Mouse (Mus musculus) intestine, embryonic 14.5 days (tissue): ENCODE data around the gene Mtmr10. TPM values are rescaled to one million over a fixed set of nuclear protein-coding genes. Genes with fewer than 3 reads are reported as not detected.
A peak's percentile ranks its signal among the peaks of the same experiment; 100 is the strongest.

ENCODE experiments used
- ATAC-seq: fragments of 200-750 bp; cut with Nextera tagmentation; replicated peaks from 2 replicates; pipeline ENCODE4 v1.8.0; 2017; ENCODE audit warnings: low read depth, moderate number of reproducible peaks, moderate TSS enrichment, moderate library complexity; ENCODE audit not compliant: low FRiP score, low TSS enrichment
- DNase-seq: peaks from one replicate; pipeline ENCODE4 v3.0.0-alpha.2; 2018; ENCODE audit warnings: low spot score
- H3K27ac ChIP-seq: fragments of 300-500 bp; sonication (generic); 2 replicates; pipeline ENCODE4 v1.5.1; 2014; ENCODE audit warnings: low read depth, mild to moderate bottlenecking, control low read depth
- H3K27me3 ChIP-seq: fragments of 300-500 bp; sonication (generic); replicated peaks from 2 replicates; pipeline ENCODE4 v1.6.1; 2014; ENCODE audit warnings: low read length, control low read depth; ENCODE audit not compliant: control insufficient read depth, insufficient read depth
- H3K36me3 ChIP-seq: fragments of 300-500 bp; sonication (generic); 2 replicates; pipeline ENCODE4 v1.6.1; 2014; ENCODE audit warnings: low read length, control low read depth; ENCODE audit not compliant: control insufficient read depth, insufficient read depth
- H3K4me1 ChIP-seq: fragments of 300-500 bp; sonication (generic); replicated peaks from 2 replicates; pipeline ENCODE4 v1.6.1; 2014; ENCODE audit warnings: low read length, control low read depth, mixed read lengths; ENCODE audit not compliant: control insufficient read depth, insufficient read depth
- H3K4me2 ChIP-seq: fragments of 300-500 bp; sonication (generic); 2 replicates; pipeline ENCODE4 v1.6.1; 2014; ENCODE audit warnings: low read length
- H3K4me3 ChIP-seq: fragments of 300-500 bp; sonication (generic); 2 replicates; pipeline ENCODE4 v1.5.1; 2014; ENCODE audit warnings: low read depth, low read length, control low read depth, mixed read lengths
- H3K9ac ChIP-seq: fragments of 300-500 bp; sonication (generic); 2 replicates; pipeline ENCODE4 v1.6.1; 2014; ENCODE audit warnings: mild to moderate bottlenecking, low read length
- H3K9me3 ChIP-seq: fragments of 300-500 bp; sonication (generic); 2 replicates; pipeline ENCODE4 v1.6.1; 2016; ENCODE audit warnings: low read length, control low read depth; ENCODE audit not compliant: control insufficient read depth
- WGBS: fragments of 180-500 bp; shearing (Covaris S2); extraction: QIAGEN DNeasy Blood & Tissue Kit; methylation state at CpG from one replicate; pipeline ENCODE4 v1.1.7; 2014; 5-methylcytosine and 5-hydroxymethylcytosine counted together
- microRNA-seq: library from miRNA; unstranded; fragments of <30 nt; microRNA quantifications from one replicate; pipeline ENCODE4, GENCODE M21; 2016
- polyA plus RNA-seq: library from polyadenylated mRNA; unstranded; fragments of >200 nt; fragmentation: Nextera tagmentation; extraction: Ambion mirVana; gene quantifications from 2 replicates; pipeline ENCODE4 v1.2.1, GENCODE M21; 2014

Mtmr10 gene
- polyA plus RNA-seq, 1 experiment from 2014 or later, result 8.8 TPM

DNA sequence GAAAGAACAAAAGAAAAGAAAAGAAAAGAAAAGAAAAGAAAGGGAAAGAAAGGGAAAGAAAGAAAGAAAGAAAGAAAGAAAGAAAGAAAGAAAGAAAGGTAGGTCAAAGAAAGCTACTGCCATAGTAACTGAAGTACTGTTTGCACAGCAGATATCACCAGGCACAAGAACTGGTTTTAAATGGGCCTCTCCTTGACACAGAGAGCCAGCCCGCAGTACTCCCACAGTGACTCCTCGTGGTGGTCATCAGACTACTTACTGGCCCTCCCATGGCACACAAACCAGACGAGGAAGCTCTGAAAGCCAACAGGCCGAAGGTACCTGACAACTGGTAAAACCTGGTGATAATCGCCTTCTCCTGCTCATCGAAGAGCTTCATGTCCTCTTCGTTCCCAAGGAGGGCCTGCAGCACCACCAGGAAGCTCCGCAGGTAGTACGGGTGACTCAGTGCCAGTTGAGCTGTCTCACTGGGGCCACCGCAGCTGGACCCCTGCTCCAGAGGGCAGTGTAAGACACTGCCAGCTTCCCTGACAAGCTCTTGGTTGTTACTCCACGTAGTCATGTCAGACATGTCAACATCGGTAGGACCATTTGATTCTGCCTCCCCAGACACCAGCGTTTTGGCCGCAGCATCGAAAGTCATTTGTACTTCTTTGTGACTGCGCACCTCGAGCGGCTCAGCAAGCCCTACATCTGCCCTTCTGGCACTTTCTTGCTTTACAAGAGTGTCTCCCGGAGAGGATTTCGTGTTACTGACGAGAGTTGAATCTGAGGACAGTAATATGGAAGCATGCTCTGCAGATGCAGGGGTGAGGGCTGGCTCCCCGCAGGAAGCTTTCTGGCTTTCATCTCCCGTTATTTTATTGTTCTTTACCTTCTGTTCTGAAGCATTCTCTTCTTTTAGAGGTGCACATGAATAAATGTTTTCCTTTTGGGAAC is 84.8 kb downstream of the Mtmr10 start:
- H3K9ac ChIP-seq, result no peak overlapping the region
- peak overlapping the region; percentile 82; the same call in 1 of the 2 replicates for H3K4me2 ChIP-seq
- H3K4me1 ChIP-seq, result peaks cover 6% of the 10 kb centered on the region; the same call in 1 of the 2 replicates
- ATAC-seq (no peak), DNase-seq (no peak)
- WGBS, result 91% methylated on average over 23 of the region's 23 CpGs
- H3K4me3 ChIP-seq, result no peak overlapping the region
- no peaks in the 10 kb centered on the region for H3K9me3 ChIP-seq
- H3K36me3 ChIP-seq, result peaks cover 46% of the 10 kb centered on the region
- H3K27ac ChIP-seq, result no peak overlapping the region
- no peaks in the 10 kb centered on the region for H3K27me3 ChIP-seq

DNA sequence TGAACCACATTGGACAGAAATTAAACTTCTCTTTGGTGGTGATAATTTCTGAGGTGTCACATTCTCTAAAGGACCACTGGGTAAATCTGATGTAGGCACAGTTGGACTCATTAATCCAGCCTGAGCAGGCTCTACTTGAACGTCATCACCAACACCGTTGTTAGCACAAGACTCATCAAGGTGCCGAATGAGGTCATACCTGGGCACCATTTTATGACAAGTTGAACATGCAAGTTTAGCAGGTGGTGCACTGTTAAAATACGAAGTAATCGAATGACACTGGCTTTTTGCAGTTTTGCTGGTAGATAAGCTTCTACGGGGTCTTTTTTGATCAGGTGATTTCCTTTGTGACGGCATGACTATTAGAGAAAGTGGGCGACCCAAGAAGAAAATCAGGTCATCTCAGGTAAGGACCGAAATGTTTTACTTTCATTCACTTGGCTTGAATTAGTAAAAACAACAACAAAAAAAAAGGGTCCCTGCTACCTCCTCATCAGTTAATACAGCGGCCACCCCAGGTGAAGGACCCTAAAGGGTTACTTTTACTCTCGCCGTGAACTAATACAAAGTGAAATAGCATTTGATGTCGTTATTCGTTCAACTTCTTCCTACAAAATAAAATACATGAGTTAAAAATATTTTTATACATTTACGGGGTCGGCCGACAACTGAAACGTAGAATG is 85.8 kb downstream of the Mtmr10 start:
- no peak for DNase-seq
- peak overlapping the region; percentile 81 for H3K9ac ChIP-seq
- peaks cover 48% of the 10 kb centered on the region for H3K36me3 ChIP-seq
- H3K4me1 ChIP-seq, result peaks cover 6% of the 10 kb centered on the region; the same call in 1 of the 2 replicates
- H3K9me3 ChIP-seq, result no peaks in the 10 kb centered on the region
- no peaks in the 10 kb centered on the region for H3K27me3 ChIP-seq
- peak overlapping the region; percentile 79 for H3K4me3 ChIP-seq
- peak overlapping the region; percentile 95 for H3K27ac ChIP-seq
- peak; percentile 6; the same call in 1 of the 2 replicates for ATAC-seq
- WGBS, result 11% methylated on average over 18 of the region's 18 CpGs
- H3K4me2 ChIP-seq, result peak overlapping the region; percentile 82

DNA sequence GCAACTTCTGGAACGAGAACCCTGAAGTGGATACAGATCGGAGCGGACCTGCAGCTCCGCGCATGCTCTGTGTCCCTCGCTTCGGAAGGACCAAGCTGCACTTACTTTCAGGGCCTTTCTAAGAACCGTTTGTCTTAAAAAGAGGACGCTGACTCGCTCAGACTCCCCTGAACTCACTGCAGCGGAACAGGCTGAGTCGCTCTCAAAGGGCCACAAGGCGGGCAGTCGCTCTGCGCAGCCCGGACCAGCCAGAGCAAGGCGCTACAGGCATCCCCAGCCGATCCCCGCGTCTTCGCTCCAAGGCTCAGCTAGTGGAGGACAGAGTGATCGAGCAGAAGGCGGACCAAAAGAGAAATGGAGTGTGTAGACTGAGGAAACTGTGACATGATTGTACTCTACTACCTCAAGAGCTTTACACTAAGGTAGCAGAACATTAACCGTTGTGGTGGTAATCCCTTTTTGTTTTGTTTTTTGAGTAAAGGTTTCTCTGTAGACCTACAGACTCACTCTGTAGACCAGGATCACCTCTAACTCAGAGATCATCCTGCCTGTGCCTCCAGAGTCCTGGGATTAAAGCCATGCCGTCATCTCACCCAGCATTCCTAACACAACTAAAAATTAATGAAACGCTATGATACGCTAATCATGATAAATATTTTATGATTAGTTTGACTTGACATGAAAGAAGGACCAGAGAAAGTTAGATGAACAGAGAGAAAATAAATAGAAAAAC is 86.5 kb downstream of the Mtmr10 start, which contains the start of gene Fan1:
Gene Fan1, minus strand, starts transcription at position 266 of the 733 bp plus-strand sequence.
- H3K9me3 ChIP-seq, result no peaks in the 10 kb centered on the region
- ATAC-seq (peak; percentile 91), DNase-seq (peak; percentile 98)
- no peaks in the 10 kb centered on the region for H3K27me3 ChIP-seq
- 3% methylated on average over 27 of the region's 27 CpGs for WGBS
- peak within 1 kb of the TSS; percentile 79 for H3K4me3 ChIP-seq
- peaks cover 48% of the 10 kb centered on the region for H3K36me3 ChIP-seq
- H3K27ac ChIP-seq, result peak within 1 kb of the TSS; percentile 95
- H3K4me2 ChIP-seq, result peak within 1 kb of the TSS; percentile 82
- H3K4me1 ChIP-seq, result peaks cover 6% of the 10 kb centered on the region; the same call in 1 of the 2 replicates
- peak within 1 kb of the TSS; percentile 81 for H3K9ac ChIP-seq

Small RNAs within 50 kb of the gene (microRNA-seq; reads per million reads assigned to microRNA genes)
- gene Mir6416, result not detected

Other genes with a start within 250 kb of the Mtmr10 start
- gene Trpm1, start 133.8 kb upstream of the Mtmr10 start, polyA plus RNA-seq, result not detected in 2 replicates
- gene Fan1, start 86.4 kb downstream of the Mtmr10 start, polyA plus RNA-seq, result 5.6 and 6.4 TPM in 2 replicates
- 40.5 and 44.1 TPM in 2 replicates for gene Mphosph10, start 104.6 kb downstream of the Mtmr10 start, polyA plus RNA-seq
- gene Mcee, start 105.0 kb downstream of the Mtmr10 start, polyA plus RNA-seq, result 78.5 and 93.3 TPM in 2 replicates
- 7.7 and 9.6 TPM in 2 replicates for gene Apba2, start 214.1 kb downstream of the Mtmr10 start, polyA plus RNA-seq